Mouse (Mus musculus) forebrain, embryonic 12.5 days (tissue): ENCODE results near the gene Sesn3. TPM values are rescaled to one million over a fixed set of nuclear protein-coding genes. Genes with fewer than 3 reads are reported as not detected.

Experiments used
- ATAC-seq: fragments of 200-750 bp; cut with Nextera tagmentation; 2 replicates; pipeline ENCODE4 v1.8.0; 2017; ENCODE audit warnings: moderate TSS enrichment; ENCODE audit not compliant: low FRiP score
- H3K27ac ChIP-seq: fragments of 300-500 bp; sonication (generic); 2 replicates; pipeline ENCODE4 v1.5.1; 2016; ENCODE audit warnings: mild to moderate bottlenecking
- H3K27me3 ChIP-seq: fragments of 300-500 bp; sonication (generic); 2 replicates; pipeline ENCODE4 v1.6.1; 2016; ENCODE audit warnings: mild to moderate bottlenecking
- H3K36me3 ChIP-seq: fragments of 300-500 bp; sonication (generic); replicated peaks from 2 replicates; pipeline ENCODE4 v1.6.1; 2016; ENCODE audit warnings: mild to moderate bottlenecking
- H3K4me1 ChIP-seq: fragments of 300-500 bp; sonication (generic); 2 replicates; pipeline ENCODE4 v1.6.1; 2016
- H3K4me2 ChIP-seq: fragments of 300-500 bp; sonication (generic); 2 replicates; pipeline ENCODE4 v1.6.1; 2016; ENCODE audit warnings: mild to moderate bottlenecking, moderate library complexity
- H3K4me3 ChIP-seq: fragments of 300-500 bp; sonication (generic); replicated peaks from 2 replicates; pipeline ENCODE4 v1.5.1; 2016; ENCODE audit warnings: mild to moderate bottlenecking
- H3K9ac ChIP-seq: fragments of 300-500 bp; sonication (generic); 2 replicates; pipeline ENCODE4 v1.6.1; 2016; ENCODE audit warnings: mild to moderate bottlenecking
- H3K9me3 ChIP-seq: fragments of 300-500 bp; sonication (generic); 2 replicates; pipeline ENCODE4 v1.6.1; 2016
- WGBS: fragments of 180-500 bp; shearing (Covaris S2); methylation state at CpG from one replicate; pipeline ENCODE4 v1.1.7; 2016; 5-methylcytosine and 5-hydroxymethylcytosine counted together
- polyA plus RNA-seq: library from polyadenylated mRNA; unstranded; fragments of >200 nt; fragmentation: Nextera tagmentation; extraction: Ambion mirVana; gene quantifications from 2 replicates; pipeline ENCODE4 v1.2.1, GENCODE M21; 2016

Sesn3 gene
- polyA plus RNA-seq, 1 experiment from 2014 or later: 20.3 TPM

- Histone ChIP-seq H3K4me1 (no peaks in the 10 kb centered on the region), H3K4me3 (no peak overlapping the region), H3K9me3 (no peaks in the 10 kb centered on the region), H3K36me3 (no peaks in the 10 kb centered on the region), H3K9ac (no peak overlapping the region), H3K27me3 (no peaks in the 10 kb centered on the region), H3K4me2 (no peak overlapping the region), H3K27ac (no peak overlapping the region)
- ATAC-seq: no peak
Measured at GRCm38 (mm10) chr9:14288500-14288899, 13.6 kb downstream of the Sesn3 start.

GRCm38 (mm10) chr9:14293866-14294265 lies 19.0 kb downstream of the Sesn3 start:
- H3K9ac ChIP-seq: no peak overlapping the region
- H3K27me3 ChIP-seq: no peaks in the 10 kb centered on the region
- ATAC-seq: no peak
- H3K36me3 ChIP-seq: no peaks in the 10 kb centered on the region
- no peak overlapping the region for H3K4me2 ChIP-seq
- no peak overlapping the region for H3K27ac ChIP-seq
- 0 out of 2 replicates have a peak, but pooled peaks cover 3% of the 10 kb centered on the region for H3K4me1 ChIP-seq
- no peaks in the 10 kb centered on the region for H3K9me3 ChIP-seq
- WGBS: 96% methylated on average over 1 of the region's 1 CpGs
- no peak overlapping the region for H3K4me3 ChIP-seq

GRCm38 (mm10) chr9:14295680-14296440 lies 21.0 kb downstream of the Sesn3 start:
- no peaks in the 10 kb centered on the region for H3K36me3 ChIP-seq
- WGBS: 92% methylated on average over 8 of the region's 8 CpGs
- H3K4me2 ChIP-seq: no peak overlapping the region
- H3K27ac ChIP-seq: no peak overlapping the region
- ATAC-seq: no peak
- no peak overlapping the region for H3K9ac ChIP-seq
- no peaks in the 10 kb centered on the region for H3K27me3 ChIP-seq
- H3K4me3 ChIP-seq: no peak overlapping the region
- H3K4me1 ChIP-seq: 0 out of 2 replicates have a peak, but pooled peaks cover 3% of the 10 kb centered on the region
- no peaks in the 10 kb centered on the region for H3K9me3 ChIP-seq

GRCm38 (mm10) chr9:14297204-14297603 lies 22.3 kb downstream of the Sesn3 start:
- no peak overlapping the region for H3K27ac ChIP-seq
- H3K9ac ChIP-seq: no peak overlapping the region
- H3K27me3 ChIP-seq: no peaks in the 10 kb centered on the region; the same call in 1 of the 2 replicates
- 87% methylated on average over 5 of the region's 5 CpGs for WGBS
- H3K4me3 ChIP-seq: no peak overlapping the region
- H3K4me1 ChIP-seq: 0 out of 2 replicates have a peak, but pooled peaks cover 3% of the 10 kb centered on the region
- no peaks in the 10 kb centered on the region for H3K36me3 ChIP-seq
- no peak overlapping the region for H3K4me2 ChIP-seq
- H3K9me3 ChIP-seq: no peaks in the 10 kb centered on the region
- ATAC-seq: no peak

GRCm38 (mm10) chr9:14299819-14300218 lies 25.0 kb downstream of the Sesn3 start:
- Histone ChIP-seq H3K4me2 (no peak overlapping the region), H3K9me3 (no peaks in the 10 kb centered on the region), H3K27ac (no peak overlapping the region), H3K9ac (no peak overlapping the region), H3K27me3 (no peaks in the 10 kb centered on the region; the same call in 1 of the 2 replicates), H3K36me3 (no peaks in the 10 kb centered on the region), H3K4me1 (peaks cover 15% of the 10 kb centered on the region), H3K4me3 (no peak overlapping the region)
- no peak for ATAC-seq

- peaks cover 18% of the 10 kb centered on the region for H3K4me1 ChIP-seq
- no peak overlapping the region for H3K27ac ChIP-seq
- no peak for ATAC-seq
- 81% methylated on average over 6 of the region's 6 CpGs for WGBS
- H3K4me2 ChIP-seq: no peak overlapping the region
- H3K9ac ChIP-seq: no peak overlapping the region
- no peak overlapping the region for H3K4me3 ChIP-seq
- H3K27me3 ChIP-seq: no peaks in the 10 kb centered on the region; the same call in 1 of the 2 replicates
- no peaks in the 10 kb centered on the region for H3K36me3 ChIP-seq
- H3K9me3 ChIP-seq: no peaks in the 10 kb centered on the region
Measured at GRCm38 (mm10) chr9:14300795-14301194, 25.9 kb downstream of the Sesn3 start.

- H3K36me3 ChIP-seq: peaks cover 10% of the 10 kb centered on the region
- ATAC-seq: peak; percentile 85; the same call in 1 of the 2 replicates
- no peak overlapping the region for H3K9ac ChIP-seq
- WGBS: 24% methylated on average over 9 of the region's 9 CpGs
- H3K4me1 ChIP-seq: peaks cover 14% of the 10 kb centered on the region
- H3K4me3 ChIP-seq: no peak overlapping the region
- no peak overlapping the region for H3K27ac ChIP-seq
- no peaks in the 10 kb centered on the region for H3K9me3 ChIP-seq
- H3K4me2 ChIP-seq: peak overlapping the region; percentile 24; the same call in 1 of the 2 replicates
- H3K27me3 ChIP-seq: no peaks in the 10 kb centered on the region; the same call in 1 of the 2 replicates
Measured at GRCm38 (mm10) chr9:14304262-14304968, 29.5 kb downstream of the Sesn3 start.

GRCm38 (mm10) chr9:14307341-14307740 lies 32.5 kb downstream of the Sesn3 start:
- 96% methylated on average over 3 of the region's 3 CpGs for WGBS
- Histone ChIP-seq H3K4me1 (peaks cover 14% of the 10 kb centered on the region), H3K9me3 (no peaks in the 10 kb centered on the region), H3K4me3 (no peak overlapping the region), H3K27ac (no peak overlapping the region), H3K9ac (no peak overlapping the region), H3K4me2 (no peak overlapping the region), H3K36me3 (peaks cover 16% of the 10 kb centered on the region), H3K27me3 (no peaks in the 10 kb centered on the region; the same call in 1 of the 2 replicates)
- ATAC-seq: no peak

- Histone ChIP-seq H3K27me3 (no peaks in the 10 kb centered on the region), H3K4me3 (no peak overlapping the region), H3K9me3 (no peaks in the 10 kb centered on the region), H3K36me3 (peaks cover 38% of the 10 kb centered on the region), H3K4me1 (no peaks in the 10 kb centered on the region), H3K27ac (no peak overlapping the region), H3K4me2 (no peak overlapping the region), H3K9ac (no peak overlapping the region)
- WGBS: 94% methylated on average over 3 of the region's 3 CpGs
- no peak for ATAC-seq
Measured at GRCm38 (mm10) chr9:14313968-14314367, 39.1 kb downstream of the Sesn3 start.

GRCm38 (mm10) chr9:14314477-14314876 lies 39.6 kb downstream of the Sesn3 start:
- H3K4me1 ChIP-seq: no peaks in the 10 kb centered on the region
- H3K4me3 ChIP-seq: no peak overlapping the region
- no peak overlapping the region for H3K9ac ChIP-seq
- WGBS: 95% methylated on average over 7 of the region's 7 CpGs
- H3K36me3 ChIP-seq: peaks cover 36% of the 10 kb centered on the region
- no peak for ATAC-seq
- no peaks in the 10 kb centered on the region for H3K27me3 ChIP-seq
- no peaks in the 10 kb centered on the region for H3K9me3 ChIP-seq
- no peak overlapping the region for H3K4me2 ChIP-seq
- H3K27ac ChIP-seq: no peak overlapping the region

- Histone ChIP-seq H3K27me3 (no peaks in the 10 kb centered on the region), H3K36me3 (peaks cover 43% of the 10 kb centered on the region), H3K4me1 (no peaks in the 10 kb centered on the region), H3K4me2 (no peak overlapping the region), H3K27ac (no peak overlapping the region), H3K9me3 (no peaks in the 10 kb centered on the region), H3K9ac (no peak overlapping the region), H3K4me3 (no peak overlapping the region)
- no peak for ATAC-seq
- WGBS: 91% methylated on average over 1 of the region's 1 CpGs
Measured at GRCm38 (mm10) chr9:14316618-14317017, 41.8 kb downstream of the Sesn3 start.

GRCm38 (mm10) chr9:14335829-14336228 lies 61.0 kb downstream of the Sesn3 start:
- no peak overlapping the region for H3K27ac ChIP-seq
- H3K9ac ChIP-seq: no peak overlapping the region
- H3K27me3 ChIP-seq: no peaks in the 10 kb centered on the region
- ATAC-seq: no peak
- H3K4me2 ChIP-seq: no peak overlapping the region
- H3K36me3 ChIP-seq: no peaks in the 10 kb centered on the region
- WGBS: 92% methylated on average over 4 of the region's 4 CpGs
- no peak overlapping the region for H3K4me3 ChIP-seq
- H3K4me1 ChIP-seq: no peaks in the 10 kb centered on the region
- H3K9me3 ChIP-seq: no peaks in the 10 kb centered on the region
